Mouse (Mus musculus) cerebellum, adult 18-20 months (tissue): Measurements from ENCODE around the gene Stag1.

Experiments
- DNase-seq, 2 experiments: peaks; one replicate each; pipeline ENCODE4 v3.0.0; 2021

The Stag1 gene

GRCm38 (mm10) chr9:100969461-100969860 is 371.9 kb downstream of the Stag1 start:
- DNase-seq: no peak

GRCm38 (mm10) chr9:100978666-100979065 is 381.1 kb downstream of the Stag1 start:
- DNase-seq: no peak

- DNase-seq: no peak
Measured at GRCm38 (mm10) chr9:100979260-100979659, 381.7 kb downstream of the Stag1 start.

- DNase-seq: no peak
Measured at GRCm38 (mm10) chr9:100982786-100983185, 385.2 kb downstream of the Stag1 start.

GRCm38 (mm10) chr9:100984381-100985310 is 387.0 kb downstream of the Stag1 start:
- no peak for DNase-seq

- no peak for DNase-seq
Measured at GRCm38 (mm10) chr9:100987006-100987405, 389.4 kb downstream of the Stag1 start.

- DNase-seq: no peak
Measured at GRCm38 (mm10) chr9:100987850-100988249, 390.3 kb downstream of the Stag1 start.

GRCm38 (mm10) chr9:100990609-100991008 is 393.0 kb downstream of the Stag1 start:
- DNase-seq: no peak

- no peak for DNase-seq
Measured at GRCm38 (mm10) chr9:100991321-100991720, 393.7 kb downstream of the Stag1 start.

- no peak for DNase-seq
Measured at GRCm38 (mm10) chr9:100992191-100992590, 394.6 kb downstream of the Stag1 start.

- no peak for DNase-seq
Measured at GRCm38 (mm10) chr9:100993937-100994336, 396.3 kb downstream of the Stag1 start.

- no peak for DNase-seq
Measured at GRCm38 (mm10) chr9:100997138-100997537, 399.5 kb downstream of the Stag1 start.

- no peak for DNase-seq
Measured at GRCm38 (mm10) chr9:101002053-101002452, 404.5 kb downstream of the Stag1 start.

GRCm38 (mm10) chr9:101002841-101003240 is 405.2 kb downstream of the Stag1 start:
- no peak for DNase-seq

- no peak for DNase-seq
Measured at GRCm38 (mm10) chr9:101003302-101003701, 405.7 kb downstream of the Stag1 start.

- no peak for DNase-seq
Measured at GRCm38 (mm10) chr9:101005866-101006265, 408.3 kb downstream of the Stag1 start.
